ENCODE assay signal across 29 mouse cellular contexts in the genomic region with DNA sequence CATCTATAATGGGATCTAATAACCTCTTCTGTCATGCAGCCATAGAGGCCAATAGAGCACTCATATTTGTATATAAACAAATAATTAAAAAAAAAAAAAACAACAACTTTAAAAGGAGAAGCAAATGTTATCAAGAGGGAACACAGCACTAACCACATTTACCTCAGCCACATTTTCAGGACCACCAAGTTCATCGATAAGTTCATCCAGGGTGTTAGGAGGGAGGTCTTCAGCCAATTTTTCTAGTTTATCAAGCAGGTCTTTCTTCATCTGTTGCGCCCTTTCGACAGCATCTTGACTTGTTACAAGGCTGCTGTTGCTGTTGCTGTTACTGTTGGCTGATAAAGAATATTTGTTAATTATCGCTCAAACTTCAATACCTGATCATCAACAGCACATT.
"Had no signal": no experiment of that assay in that cellular context is flagged by ENCODE, and none has a peak within 500 bp of the region (broad histone marks: within the 10 kb centered on the region; RNA-seq: fewer than 3 reads in every experiment).

No protein-coding gene starts in this region.

- ATAC-seq: liver, embryonic 12.5 days; liver, postnatal 0 days; lung, postnatal 0 days; midbrain, embryonic 13.5 days; midbrain, embryonic 15.5 days; midbrain, embryonic 16.5 days had no signal

- H3K4me3 ChIP-seq: limb, embryonic 10.5 days; limb, embryonic 12.5 days; limb, embryonic 13.5 days; limb, embryonic 15.5 days; liver, embryonic 12.5 days; liver, embryonic 13.5 days; liver, embryonic 15.5 days; lung, embryonic 15.5 days; megakaryocyte, embryonic 14.5 days; midbrain, embryonic 10.5 days; midbrain, embryonic 12.5 days; midbrain, embryonic 13.5 days; midbrain, embryonic 15.5 days; myocyte; neural tube, embryonic 12.5 days had no signal

- DNase-seq: left cerebral cortex, postnatal 4 days; liver; liver, embryonic 13.5 days; liver, postnatal 0 days; lung, adult 18-20 months; lung, adult 2 months; lung, embryonic 14.5 days; lung, postnatal 10 days; lung, postnatal 14 days; lung, postnatal 4 days; midbrain, embryonic 14.5 days had no signal

- H3K9me3 ChIP-seq: limb, embryonic 10.5 days; limb, embryonic 12.5 days; limb, embryonic 13.5 days; limb, embryonic 15.5 days; liver, embryonic 12.5 days; liver, embryonic 13.5 days; liver, embryonic 15.5 days; lung, embryonic 15.5 days; megakaryocyte, embryonic 14.5 days; midbrain, embryonic 10.5 days; midbrain, embryonic 12.5 days; midbrain, embryonic 13.5 days; midbrain, embryonic 15.5 days; neural tube, embryonic 12.5 days had no signal

- H3K4me1 ChIP-seq: limb, embryonic 10.5 days; limb, embryonic 12.5 days; limb, embryonic 13.5 days; limb, embryonic 15.5 days; liver, embryonic 12.5 days; liver, embryonic 13.5 days; liver, embryonic 15.5 days; lung, embryonic 15.5 days; midbrain, embryonic 10.5 days; midbrain, embryonic 12.5 days; midbrain, embryonic 13.5 days; midbrain, embryonic 15.5 days; neural tube, embryonic 12.5 days had no signal

- H3K27ac ChIP-seq: limb, embryonic 10.5 days; limb, embryonic 12.5 days; limb, embryonic 13.5 days; limb, embryonic 15.5 days; liver, embryonic 12.5 days; liver, embryonic 13.5 days; liver, embryonic 14.5 days; liver, embryonic 15.5 days; lung, embryonic 15.5 days; macrophage; midbrain, embryonic 10.5 days; midbrain, embryonic 12.5 days; midbrain, embryonic 13.5 days; midbrain, embryonic 15.5 days; neural tube, embryonic 12.5 days had no signal

- H3K9ac ChIP-seq: limb, embryonic 12.5 days; limb, embryonic 13.5 days; limb, embryonic 15.5 days; liver, embryonic 12.5 days; liver, embryonic 13.5 days; liver, embryonic 14.5 days; liver, embryonic 15.5 days; liver, postnatal 0 days; lung, embryonic 14.5 days; lung, embryonic 15.5 days; midbrain, embryonic 12.5 days; midbrain, embryonic 13.5 days; midbrain, embryonic 15.5 days; neural tube, embryonic 12.5 days had no signal

- H3K27me3 ChIP-seq: limb, embryonic 12.5 days; limb, embryonic 13.5 days; limb, embryonic 15.5 days; liver, embryonic 12.5 days; liver, embryonic 13.5 days; liver, embryonic 15.5 days; lung, embryonic 15.5 days; megakaryocyte, embryonic 14.5 days; midbrain, embryonic 12.5 days; midbrain, embryonic 13.5 days; midbrain, embryonic 15.5 days; neural tube, embryonic 12.5 days had no signal
